Mouse (Mus musculus) CH12.LX (cell line): ENCODE data around the gene Kctd19.

Source experiments
- CHD2 ChIP-seq: IDR thresholded peaks from 2 replicates; pipeline ENCODE4 v1.6.1; 2011; ENCODE audit warnings: low read length, improper control_type of control experiment
- CTCF ChIP-seq, 2 experiments: IDR thresholded peaks in 1 of 2; conservative IDR thresholded peaks in 1 of 2; 2 replicates each; pipeline ENCODE4 v1.5.1; 2011 to 2012; ENCODE audit warnings: low read depth in 2 of 2, low read length in 2 of 2, improper control_type of control experiment in 1 of 2, inconsistent platforms in 1 of 2, mild to moderate bottlenecking in 1 of 2, moderate library complexity in 1 of 2
- ELF1 ChIP-seq: IDR thresholded peaks from 2 replicates; pipeline ENCODE4 v1.6.1; 2014; ENCODE audit warnings: low read depth, mild to moderate bottlenecking, inconsistent platforms, low read length, improper control_type of control experiment
- HCFC1 ChIP-seq: IDR thresholded peaks from 2 replicates; pipeline ENCODE4 v1.6.1; 2012; ENCODE audit warnings: low read depth, mild to moderate bottlenecking, inconsistent platforms, low read length, improper control_type of control experiment
- IRF4 ChIP-seq: IDR thresholded peaks from 2 replicates; pipeline ENCODE4 v1.6.1; 2014; ENCODE audit warnings: low read depth, mild to moderate bottlenecking, inconsistent platforms, low read length, improper control_type of control experiment

GRCm38 (mm10) chr8:105380308-105380707 lies 33.0 kb downstream of the Kctd19 start:
- TF ChIP-seq CTCF (conservative IDR thresholded peaks at IDR 0.05 in 1 of 2, IDR thresholded peaks at IDR 0.05 in 1 of 2; ENCODE audit: low read depth in 2 of 2, low read length in 2 of 2) = no peak
- no peak for TF ChIP-seq IRF4
- TF ChIP-seq CHD2 = no peak
- no peak for TF ChIP-seq ELF1
- TF ChIP-seq HCFC1 = no peak
